Mouse (Mus musculus) embryonic facial prominence, embryonic 14.5 days (tissue): Measurements from ENCODE around the gene Vash2. TPM values are rescaled to one million over a fixed set of nuclear protein-coding genes. Genes with fewer than 3 reads are reported as not detected.

Source experiments
- ATAC-seq: fragments of 200-750 bp; cut with Nextera tagmentation; 2 replicates; pipeline ENCODE4 v1.8.0; 2017; ENCODE audit warnings: low read depth, moderate number of reproducible peaks, moderate TSS enrichment
- DNase-seq: peaks from one replicate; pipeline ENCODE4 v3.0.0-alpha.2; 2015; ENCODE audit warnings: low spot score
- H3K27ac ChIP-seq: fragments of 300-500 bp; sonication (generic); replicated peaks from 2 replicates; pipeline ENCODE4 v1.5.1; 2014; ENCODE audit warnings: low read depth, mild to moderate bottlenecking, low read length, moderate library complexity
- H3K27me3 ChIP-seq: fragments of 300-500 bp; sonication (generic); replicated peaks from 2 replicates; pipeline ENCODE4 v1.6.1; 2014; ENCODE audit warnings: low read length; ENCODE audit not compliant: control insufficient read depth, insufficient read depth
- H3K36me3 ChIP-seq: fragments of 300-500 bp; sonication (generic); 2 replicates; pipeline ENCODE4 v1.6.1; 2014; ENCODE audit warnings: low read length, mixed read lengths; ENCODE audit not compliant: control insufficient read depth, insufficient read depth
- H3K4me1 ChIP-seq: fragments of 300-500 bp; sonication (generic); 2 replicates; pipeline ENCODE4 v1.6.1; 2014; ENCODE audit warnings: antibody characterized with exemption, low read length; ENCODE audit not compliant: control insufficient read depth, insufficient read depth
- H3K4me2 ChIP-seq: fragments of 300-500 bp; sonication (generic); 2 replicates; pipeline ENCODE4 v1.6.1; 2014; ENCODE audit warnings: low read depth, mild to moderate bottlenecking, low read length, moderate library complexity, mixed read lengths
- H3K4me3 ChIP-seq: fragments of 300-500 bp; sonication (generic); 2 replicates; pipeline ENCODE4 v1.5.1; 2014; ENCODE audit warnings: low read depth, mild to moderate bottlenecking, low read length
- H3K9ac ChIP-seq: fragments of 300-500 bp; sonication (generic); 2 replicates; pipeline ENCODE4 v1.6.1; 2014; ENCODE audit warnings: low read depth, mild to moderate bottlenecking, low read length, moderate library complexity, mixed read lengths
- H3K9me3 ChIP-seq: fragments of 300-500 bp; sonication (generic); 2 replicates; pipeline ENCODE4 v1.6.1; 2016; ENCODE audit warnings: low read length; ENCODE audit not compliant: control insufficient read depth
- WGBS: fragments of 180-500 bp; shearing (Covaris S2); extraction: QIAGEN DNeasy Blood & Tissue Kit; methylation state at CpG from one replicate; pipeline ENCODE4 v1.1.7; 2014; 5-methylcytosine and 5-hydroxymethylcytosine counted together
- polyA plus RNA-seq: library from polyadenylated mRNA; unstranded; fragments of >200 nt; fragmentation: Nextera tagmentation; extraction: Ambion mirVana; gene quantifications from 2 replicates; pipeline ENCODE4 v1.2.1, GENCODE M21; 2014

Gene Vash2
- polyA plus RNA-seq, 1 experiment from 2014 or later = 66.4 TPM

- Histone ChIP-seq H3K36me3 (peaks cover 77% of the 10 kb centered on the region), H3K9me3 (no peaks in the 10 kb centered on the region), H3K27me3 (no peaks in the 10 kb centered on the region), H3K27ac (no peak overlapping the region; the same call in 1 of the 2 replicates), H3K9ac (no peak overlapping the region), H3K4me1 (peaks cover 7% of the 10 kb centered on the region; the same call in 1 of the 2 replicates), H3K4me2 (no peak overlapping the region), H3K4me3 (no peak overlapping the region)
- ATAC-seq (no peak), DNase-seq (no peak)
- 80% methylated on average over 14 of the region's 14 CpGs for WGBS
Observed at GRCm38 (mm10) chr1:190971708-190972610, 7.1 kb downstream of the Vash2 start.

DNA sequence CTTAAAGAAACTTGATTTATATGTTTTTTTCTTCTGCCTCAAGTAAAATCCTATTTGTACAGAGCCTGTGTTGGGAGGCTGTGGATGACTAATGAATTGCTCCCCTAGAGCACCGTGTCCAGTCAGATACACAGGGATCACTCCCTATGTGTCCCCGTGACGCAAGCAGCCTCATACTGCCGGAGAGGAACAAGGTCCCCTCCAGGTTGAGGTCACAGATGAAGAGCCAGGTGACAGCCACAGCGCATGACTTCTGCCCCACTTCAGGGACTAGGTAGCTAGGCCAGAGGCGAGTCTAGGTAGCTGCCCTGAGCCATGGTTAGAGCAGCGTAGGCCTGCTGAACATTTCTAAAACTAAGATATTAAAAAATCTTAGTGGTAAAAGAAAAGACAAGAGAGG, 11.1 kb downstream of the Vash2 start:
- Histone ChIP-seq H3K27ac (no peak overlapping the region), H3K4me2 (no peak overlapping the region), H3K9me3 (no peaks in the 10 kb centered on the region), H3K36me3 (peaks cover 88% of the 10 kb centered on the region), H3K4me1 (no peaks in the 10 kb centered on the region), H3K9ac (no peak overlapping the region), H3K27me3 (no peaks in the 10 kb centered on the region), H3K4me3 (no peak overlapping the region)
- WGBS = 85% methylated on average over 7 of the region's 7 CpGs
- ATAC-seq = no peak
- DNase-seq = no peak

DNA sequence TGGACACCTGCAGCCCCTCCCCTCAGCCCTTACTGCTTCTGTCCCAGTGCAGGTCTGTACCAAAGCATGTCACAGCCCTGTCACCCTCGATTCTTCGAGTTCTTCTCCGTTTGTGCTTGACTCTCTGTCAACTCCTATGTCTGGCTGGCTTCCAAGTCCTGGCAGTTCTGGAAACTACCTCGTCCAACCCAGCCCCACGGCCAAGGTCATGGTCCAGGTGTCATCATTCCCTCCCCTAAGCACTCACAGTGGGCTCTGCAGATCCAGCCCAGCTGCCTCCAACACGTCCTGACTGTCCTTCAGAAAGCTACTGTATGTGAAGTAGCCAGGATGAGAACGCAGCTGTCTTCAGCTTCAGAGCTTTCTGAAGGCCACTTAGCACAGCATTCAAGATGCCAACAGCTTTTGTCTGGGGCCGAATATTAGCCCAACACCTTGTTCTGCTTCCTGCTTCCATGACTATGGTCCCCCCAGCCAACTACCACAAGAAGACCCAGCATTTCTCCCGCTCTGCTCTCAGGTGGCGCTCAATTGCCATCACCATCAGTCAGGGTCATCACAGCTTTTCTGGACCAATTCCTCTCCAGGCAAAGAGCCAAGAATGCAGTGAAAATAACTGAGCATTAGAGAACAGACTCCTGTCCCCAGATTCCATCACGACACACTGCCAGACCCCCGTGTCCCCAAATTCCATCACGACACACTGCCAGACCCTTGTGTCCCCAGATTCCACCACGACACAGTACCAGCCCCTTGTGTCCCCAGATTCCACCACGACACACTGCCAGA, 13.9 kb downstream of the Vash2 start:
- Histone ChIP-seq H3K27ac (no peak overlapping the region), H3K9me3 (no peaks in the 10 kb centered on the region), H3K9ac (no peak overlapping the region), H3K4me3 (no peak overlapping the region), H3K36me3 (peaks cover 94% of the 10 kb centered on the region), H3K4me1 (no peaks in the 10 kb centered on the region), H3K27me3 (no peaks in the 10 kb centered on the region), H3K4me2 (no peak overlapping the region)
- 80% methylated on average over 15 of the region's 15 CpGs for WGBS
- no peak for DNase-seq
- ATAC-seq = no peak

GRCm38 (mm10) chr1:190962760-190963159, 16.3 kb downstream of the Vash2 start:
- H3K36me3 ChIP-seq = peaks cover 94% of the 10 kb centered on the region
- H3K27me3 ChIP-seq = no peaks in the 10 kb centered on the region
- H3K4me1 ChIP-seq = no peaks in the 10 kb centered on the region
- no peaks in the 10 kb centered on the region for H3K9me3 ChIP-seq
- no peak overlapping the region for H3K4me3 ChIP-seq
- H3K9ac ChIP-seq = no peak overlapping the region
- 84% methylated on average over 3 of the region's 3 CpGs for WGBS
- H3K4me2 ChIP-seq = no peak overlapping the region
- ATAC-seq (no peak), DNase-seq (no peak)
- no peak overlapping the region for H3K27ac ChIP-seq

DNA sequence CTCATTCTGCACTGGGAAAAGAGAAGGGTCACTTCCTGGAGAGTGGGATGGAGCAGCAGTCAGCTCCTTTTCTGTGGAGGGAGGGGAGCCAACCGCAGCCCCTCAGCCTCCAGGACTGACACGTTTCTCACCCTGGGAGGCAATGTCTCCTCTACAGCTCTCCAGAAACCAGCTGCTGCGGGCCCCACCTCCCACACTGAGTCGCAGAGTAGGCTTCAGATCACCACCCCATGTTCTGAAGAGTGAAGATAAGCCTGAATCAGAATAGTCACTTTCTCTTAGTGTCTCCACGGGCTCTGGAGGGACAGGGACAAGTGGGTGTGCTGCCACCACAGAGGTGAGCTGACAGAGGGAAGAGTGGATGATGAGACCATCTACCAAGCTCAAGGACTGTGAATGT, 20.3 kb downstream of the Vash2 start:
- peaks cover 99% of the 10 kb centered on the region for H3K36me3 ChIP-seq
- no peaks in the 10 kb centered on the region for H3K9me3 ChIP-seq
- H3K4me3 ChIP-seq = no peak overlapping the region
- H3K27ac ChIP-seq = no peak overlapping the region
- no peak for ATAC-seq
- DNase-seq = no peak
- no peaks in the 10 kb centered on the region for H3K4me1 ChIP-seq
- WGBS = 80% methylated on average over 5 of the region's 5 CpGs
- no peak overlapping the region for H3K9ac ChIP-seq
- H3K4me2 ChIP-seq = no peak overlapping the region
- no peaks in the 10 kb centered on the region for H3K27me3 ChIP-seq

GRCm38 (mm10) chr1:190953009-190953408, 26.1 kb downstream of the Vash2 start:
- no peak overlapping the region for H3K4me3 ChIP-seq
- no peaks in the 10 kb centered on the region for H3K27me3 ChIP-seq
- DNase-seq = peak; percentile 84
- no peak overlapping the region for H3K9ac ChIP-seq
- H3K9me3 ChIP-seq = no peaks in the 10 kb centered on the region
- peak; percentile 80 for ATAC-seq
- H3K36me3 ChIP-seq = peaks cover 97% of the 10 kb centered on the region
- H3K27ac ChIP-seq = peak overlapping the region; percentile 39; the same call in 1 of the 2 replicates
- no peaks in the 10 kb centered on the region for H3K4me1 ChIP-seq
- H3K4me2 ChIP-seq = no peak overlapping the region
- WGBS = 46% methylated on average over 3 of the region's 3 CpGs

DNA sequence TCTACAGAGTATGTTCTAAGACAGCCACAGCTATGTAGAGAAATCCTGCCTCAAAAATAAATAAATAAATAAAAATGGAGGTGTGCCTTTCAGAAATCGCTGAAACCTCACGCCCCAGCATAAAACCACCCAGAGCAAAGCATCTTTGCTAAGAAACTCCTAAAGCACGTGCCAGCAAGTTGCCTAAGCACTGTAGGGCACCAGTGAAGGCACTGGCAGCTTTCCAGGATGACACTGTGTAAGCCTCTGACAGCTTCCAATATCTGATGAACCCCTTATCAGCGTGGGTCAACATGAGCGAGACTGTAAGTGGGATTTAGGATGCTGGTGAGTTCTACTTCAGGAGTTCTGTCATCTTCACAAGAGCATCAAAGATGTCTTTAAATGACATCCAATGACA, 28.1 kb downstream of the Vash2 start:
- H3K36me3 ChIP-seq = peaks cover 97% of the 10 kb centered on the region
- H3K4me1 ChIP-seq = no peaks in the 10 kb centered on the region
- no peak for ATAC-seq
- no peak overlapping the region for H3K9ac ChIP-seq
- no peak overlapping the region for H3K4me2 ChIP-seq
- H3K27ac ChIP-seq = no peak overlapping the region
- no peaks in the 10 kb centered on the region for H3K9me3 ChIP-seq
- no peak for DNase-seq
- no peaks in the 10 kb centered on the region for H3K27me3 ChIP-seq
- H3K4me3 ChIP-seq = no peak overlapping the region
- WGBS = 89% methylated on average over 5 of the region's 5 CpGs

DNA sequence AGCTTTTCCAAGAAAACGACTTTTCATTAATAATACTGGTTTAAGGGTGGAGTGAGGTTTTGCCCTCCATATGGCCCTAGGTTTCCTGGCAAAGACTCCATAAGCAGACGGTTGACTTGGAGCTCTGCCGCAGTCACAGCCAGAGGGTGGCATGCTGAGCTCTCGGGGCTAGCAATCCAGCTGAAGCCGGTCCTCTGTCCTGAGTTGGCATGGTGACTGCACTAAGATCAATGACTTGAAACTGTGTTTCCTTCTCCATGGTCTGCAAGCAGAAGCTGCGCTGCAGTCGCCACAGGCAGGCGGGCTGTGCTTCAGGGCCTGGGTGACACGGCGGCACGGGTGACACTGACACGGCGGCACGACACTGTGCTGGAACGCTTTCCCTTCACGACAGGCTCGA, 30.2 kb downstream of the Vash2 start:
- no peaks in the 10 kb centered on the region for H3K27me3 ChIP-seq
- no peak overlapping the region for H3K4me3 ChIP-seq
- H3K4me1 ChIP-seq = no peaks in the 10 kb centered on the region
- WGBS = 90% methylated on average over 17 of the region's 17 CpGs
- no peaks in the 10 kb centered on the region for H3K9me3 ChIP-seq
- no peak overlapping the region for H3K27ac ChIP-seq
- peaks cover 96% of the 10 kb centered on the region for H3K36me3 ChIP-seq
- H3K9ac ChIP-seq = no peak overlapping the region
- no peak overlapping the region for H3K4me2 ChIP-seq
- ATAC-seq = no peak
- DNase-seq = no peak
